Mouse (Mus musculus) neutrophil, adult 5-6 weeks (primary cell): Measurements from ENCODE around the gene Rep15. TPM values are rescaled to one million over a fixed set of nuclear protein-coding genes. Genes with fewer than 3 reads are reported as not detected.

Experiments used
- ATAC-seq: fragments of 151-379, 151-347 bp; 2 replicates; pipeline ENCODE4 v1.8.0; 2017; ENCODE audit warnings: mild to moderate bottlenecking, moderate TSS enrichment; ENCODE audit not compliant: insufficient number of reproducible peaks, poor library complexity, low FRiP score, severe bottlenecking; ENCODE audit errors: extremely low read depth
- total RNA-seq: library from RNA; stranded (forward); fragments of 200-1000 nt; gene quantifications from 2 replicates; pipeline ENCODE4 v1.2.3, GENCODE M21; 2017

The Rep15 gene
- 0.49 and 0.70 TPM in 2 replicates for total RNA-seq

GRCm38 (mm10) chr6:147032303-147032925, at the start of gene Rep15:
Rep15 (plus strand) TSS chr6:147032584.
- ATAC-seq: no peak

GRCm38 (mm10) chr6:146984569-146984968, 47.8 kb upstream of the Rep15 start:
- ATAC-seq: no peak

GRCm38 (mm10) chr6:146994236-146994635, 38.1 kb upstream of the Rep15 start:
- no peak for ATAC-seq

GRCm38 (mm10) chr6:146995391-146995790, 37.0 kb upstream of the Rep15 start:
- ATAC-seq: no peak

GRCm38 (mm10) chr6:146995878-146996277, 36.5 kb upstream of the Rep15 start:
- ATAC-seq: no peak

- no peak for ATAC-seq
These were observed 35.4 kb upstream of the Rep15 start for GRCm38 (mm10) chr6:146997006-146997405.

GRCm38 (mm10) chr6:146998710-146999109, 33.7 kb upstream of the Rep15 start:
- ATAC-seq: no peak

- no peak for ATAC-seq
These were observed 33.1 kb upstream of the Rep15 start for GRCm38 (mm10) chr6:146999302-146999701.

- ATAC-seq: no peak
These were observed 32.6 kb upstream of the Rep15 start for GRCm38 (mm10) chr6:146999755-147000154.

GRCm38 (mm10) chr6:147008148-147008547, 24.2 kb upstream of the Rep15 start:
- ATAC-seq: peak; percentile 53; the same call in 1 of the 2 replicates

GRCm38 (mm10) chr6:147010358-147010757, 22.0 kb upstream of the Rep15 start:
- no peak for ATAC-seq

GRCm38 (mm10) chr6:147010811-147011520, 21.4 kb upstream of the Rep15 start:
- no peak for ATAC-seq

GRCm38 (mm10) chr6:147011555-147011954, 20.8 kb upstream of the Rep15 start:
- no peak for ATAC-seq

- no peak for ATAC-seq
These were observed 20.4 kb upstream of the Rep15 start for GRCm38 (mm10) chr6:147011977-147012376.

GRCm38 (mm10) chr6:147013546-147013945, 18.8 kb upstream of the Rep15 start:
- ATAC-seq: no peak

GRCm38 (mm10) chr6:147017906-147018305, 14.5 kb upstream of the Rep15 start:
- no peak for ATAC-seq

GRCm38 (mm10) chr6:147018364-147018763, 14.0 kb upstream of the Rep15 start:
- no peak for ATAC-seq

GRCm38 (mm10) chr6:147021181-147021580, 11.2 kb upstream of the Rep15 start:
- ATAC-seq: no peak

GRCm38 (mm10) chr6:147022375-147023132, 9.8 kb upstream of the Rep15 start:
- no peak for ATAC-seq

GRCm38 (mm10) chr6:147023133-147023395, 9.3 kb upstream of the Rep15 start:
- ATAC-seq: no peak
